Mouse (Mus musculus): ENCODE data around the gene Zmym6.
"Not testable (repeated sequence)": the region's sequence is repeated elsewhere in the genome, so short reads cannot be mapped to it uniquely, and the experiment has no call there.

Zmym6 gene

DNA sequence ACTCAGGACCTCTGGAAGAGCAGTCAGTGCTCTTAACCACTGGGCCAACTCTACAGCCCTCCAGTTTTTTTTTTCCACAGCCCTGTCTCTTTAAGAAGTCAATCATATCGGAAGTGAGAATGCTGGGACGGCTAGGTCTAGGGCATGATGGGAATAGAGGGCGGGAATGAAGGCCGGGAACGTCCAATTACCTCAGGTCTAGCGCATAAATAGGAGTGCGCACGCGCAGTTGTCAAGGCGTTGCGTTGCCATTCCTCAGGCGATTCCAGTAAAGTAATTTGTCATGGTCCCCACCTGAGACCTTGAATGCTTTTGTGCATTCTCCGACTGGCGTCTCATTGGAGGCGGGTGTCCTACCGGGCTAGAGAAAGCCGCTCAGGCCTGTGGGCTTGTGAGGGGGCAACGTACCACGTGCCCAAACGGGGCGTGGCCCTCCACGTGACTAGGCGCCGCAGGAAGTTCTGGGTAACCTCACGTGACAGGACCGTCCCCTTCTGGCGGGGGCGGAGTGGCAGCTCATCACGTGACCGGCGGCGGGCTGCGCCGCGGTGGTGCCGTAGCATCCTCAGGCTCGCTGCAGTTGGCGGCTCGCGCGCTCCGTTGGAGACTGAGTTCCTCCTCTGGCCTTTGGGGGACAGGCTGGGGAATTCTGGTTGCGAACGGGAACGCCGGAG, at the start of gene Zmym6:
Gene Zmym6, plus strand, starts transcription at position 509 of the 674 bp plus-strand sequence.
- peak; percentile 90 for DNase-seq (ENCODE audit: low spot score)

DNA sequence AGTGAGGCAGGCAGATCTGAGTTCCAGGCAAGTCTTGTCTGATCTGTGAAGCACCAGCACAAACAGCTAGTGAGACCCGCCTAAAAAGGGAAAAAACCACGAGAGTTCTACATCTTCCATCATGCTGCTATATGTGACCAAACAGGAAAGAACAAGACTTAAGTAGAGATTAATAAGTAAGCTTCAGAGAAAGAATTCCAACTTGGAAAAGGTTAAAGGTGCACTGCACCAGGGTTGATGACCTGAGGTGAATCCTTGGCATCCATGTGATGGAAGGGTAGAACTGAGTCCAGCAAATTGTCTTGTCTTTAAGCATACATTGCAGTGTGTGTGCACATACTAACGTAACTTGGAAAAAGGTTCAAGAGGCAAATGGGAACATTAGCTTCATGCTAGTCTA, 40.0 kb upstream of the Zmym6 start:
- no peak for DNase-seq (ENCODE audit: low spot score)

DNA sequence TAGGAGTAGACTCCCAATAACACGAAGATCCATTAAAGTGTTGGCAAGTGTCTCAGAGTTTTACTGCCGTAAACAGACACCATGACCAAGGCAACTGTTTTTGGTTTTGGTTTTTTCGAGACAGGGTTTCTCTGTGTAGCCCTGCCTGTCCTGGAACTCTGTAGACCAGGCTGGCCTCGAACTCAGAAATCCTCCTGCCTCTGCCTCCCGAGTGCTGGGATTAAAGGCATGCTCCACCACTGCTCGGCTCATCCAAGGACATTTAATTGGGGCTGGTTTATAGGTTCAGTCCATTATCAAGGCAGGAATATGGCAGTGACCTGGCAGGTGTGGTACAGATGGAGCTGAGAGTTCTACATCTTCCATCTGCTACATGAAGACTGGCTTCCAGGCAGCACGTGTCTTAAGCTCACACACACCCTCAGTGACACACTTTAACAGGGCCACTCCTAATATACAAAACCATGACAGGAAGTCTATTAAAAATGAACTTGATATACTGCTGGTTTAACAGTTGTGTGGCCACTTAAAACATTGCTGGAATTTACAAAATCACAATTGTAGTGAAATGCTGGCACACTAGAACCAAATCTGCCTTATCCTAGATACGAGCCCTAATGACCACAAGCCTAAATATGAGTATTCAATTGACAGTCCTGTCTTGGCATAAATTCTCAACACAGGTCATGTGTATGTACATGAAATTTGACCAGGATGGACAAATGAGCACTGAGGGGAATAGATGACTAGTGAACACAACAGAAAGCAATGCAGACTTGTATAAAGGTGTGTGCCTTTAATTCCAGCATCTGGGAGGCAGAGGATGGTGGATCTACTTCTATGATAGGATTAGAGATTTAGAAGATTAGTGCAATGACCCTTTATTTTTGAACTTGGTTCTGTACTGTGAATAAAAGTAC, 39.0 kb upstream of the Zmym6 start:
- DNase-seq (ENCODE audit: low spot score), result no peak

DNA sequence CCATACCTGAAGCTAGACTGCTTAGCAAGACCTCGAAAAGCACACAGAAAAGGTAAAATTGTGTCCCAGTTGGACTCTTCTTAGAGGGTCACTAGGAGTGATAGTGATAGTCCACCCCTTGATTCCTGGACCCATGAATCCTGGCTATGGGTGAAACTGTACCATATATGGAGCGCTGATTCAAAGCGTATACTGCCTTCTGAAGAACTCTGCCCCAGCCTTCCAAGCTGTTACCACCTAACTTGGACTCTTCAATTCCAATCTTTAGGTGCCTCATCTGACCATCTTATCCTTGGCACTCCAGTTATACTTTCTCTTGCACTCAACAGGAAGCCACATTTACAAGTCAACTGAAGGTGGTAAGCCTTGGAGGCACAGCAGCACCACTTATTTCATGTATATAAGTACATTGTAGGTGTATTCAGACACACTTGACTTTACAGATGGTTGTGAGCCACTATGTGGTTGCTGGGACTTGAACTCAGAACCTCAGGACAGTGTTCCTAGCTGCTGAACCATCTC, 38.3 kb upstream of the Zmym6 start:
- DNase-seq (ENCODE audit: low spot score), result no peak

DNA sequence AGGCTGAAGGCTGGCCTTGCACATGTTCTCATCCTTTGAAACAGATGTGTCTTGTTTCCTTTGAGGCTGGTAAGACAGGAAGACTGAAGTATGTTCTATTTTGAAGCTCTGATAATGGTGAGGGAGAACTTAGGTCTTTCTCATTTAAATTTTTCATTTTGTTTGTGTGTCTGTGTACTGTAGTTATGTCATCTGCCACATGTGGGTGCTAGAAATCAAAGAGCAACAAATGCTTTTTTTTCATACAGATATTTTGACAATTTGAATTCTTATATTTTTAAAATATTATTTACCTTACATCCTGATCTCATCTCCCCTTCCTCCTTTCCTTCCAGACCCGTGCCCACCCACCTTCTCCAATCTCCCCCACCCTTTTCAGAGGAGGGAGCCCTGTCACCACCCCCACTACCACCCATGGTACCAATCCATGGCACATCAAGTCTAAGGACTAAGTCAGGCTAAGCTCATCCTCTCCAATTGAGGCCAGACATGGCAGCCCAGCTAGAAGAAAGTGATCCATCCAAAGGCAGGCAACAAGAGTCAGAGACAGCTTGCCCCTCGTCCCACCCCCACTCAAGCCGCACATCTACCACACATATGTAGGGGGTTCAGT, 37.2 kb upstream of the Zmym6 start:
- no peak for DNase-seq (ENCODE audit: low spot score)

DNA sequence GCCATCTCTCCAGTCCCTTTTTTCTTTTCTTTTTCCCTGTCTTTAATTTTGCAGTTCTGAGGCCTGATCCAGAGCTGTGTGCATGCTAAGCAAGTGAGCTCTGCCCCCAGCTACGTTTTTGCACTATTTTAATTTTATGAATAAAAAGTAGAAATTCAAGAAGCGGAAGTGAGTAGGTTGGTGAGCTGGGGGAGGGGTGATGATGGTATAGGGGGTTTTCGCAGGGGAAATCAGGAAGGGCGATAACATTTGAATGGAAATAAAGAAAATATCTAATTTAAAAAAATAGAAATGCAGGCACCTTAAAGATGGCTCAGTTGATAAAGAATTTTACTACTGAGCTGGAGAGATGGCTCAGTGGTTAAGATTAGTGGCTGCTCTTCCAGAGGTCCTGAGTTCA, 33.6 kb upstream of the Zmym6 start:
- DNase-seq (ENCODE audit: low spot score), result no peak

DNA sequence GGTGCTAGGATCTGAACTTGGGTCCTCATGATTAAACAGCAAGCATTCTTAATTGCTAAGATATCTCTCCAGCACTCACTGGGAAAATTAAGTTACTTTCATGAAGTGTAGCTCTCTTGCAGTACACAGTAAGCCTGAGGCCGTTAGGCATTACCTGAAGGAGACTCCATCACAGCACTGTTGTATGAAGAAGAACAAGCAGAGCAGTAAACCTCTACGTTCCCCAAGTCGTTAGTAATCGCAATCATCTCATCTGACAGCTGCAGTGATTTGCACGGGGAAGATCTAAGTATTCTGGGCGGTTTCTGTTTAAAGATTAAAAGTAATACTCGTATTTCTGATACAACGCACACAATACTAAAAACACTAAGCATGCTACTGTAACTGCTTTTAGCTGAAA, 26.1 kb upstream of the Zmym6 start:
- DNase-seq (ENCODE audit: low spot score), result no peak

DNA sequence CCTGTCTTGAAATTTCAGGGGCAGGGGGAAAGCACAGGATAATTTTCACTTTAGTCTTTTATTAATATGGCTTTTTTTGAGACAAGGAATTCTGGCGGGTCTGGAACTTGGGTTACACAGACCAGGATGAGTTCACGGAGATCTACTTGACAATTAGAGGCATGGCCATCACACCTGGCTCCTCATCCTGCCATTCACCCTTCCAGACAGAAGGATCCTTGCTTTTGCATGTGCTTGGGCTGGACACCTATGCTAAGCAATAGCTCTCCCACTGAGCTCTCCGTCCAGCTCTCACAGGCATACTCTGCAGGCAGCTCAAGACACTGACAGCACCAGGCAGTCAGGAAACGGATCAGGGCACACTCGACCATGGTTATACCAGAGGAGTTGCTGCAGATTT, 24.1 kb upstream of the Zmym6 start:
- no peak for DNase-seq (ENCODE audit: low spot score)

DNA sequence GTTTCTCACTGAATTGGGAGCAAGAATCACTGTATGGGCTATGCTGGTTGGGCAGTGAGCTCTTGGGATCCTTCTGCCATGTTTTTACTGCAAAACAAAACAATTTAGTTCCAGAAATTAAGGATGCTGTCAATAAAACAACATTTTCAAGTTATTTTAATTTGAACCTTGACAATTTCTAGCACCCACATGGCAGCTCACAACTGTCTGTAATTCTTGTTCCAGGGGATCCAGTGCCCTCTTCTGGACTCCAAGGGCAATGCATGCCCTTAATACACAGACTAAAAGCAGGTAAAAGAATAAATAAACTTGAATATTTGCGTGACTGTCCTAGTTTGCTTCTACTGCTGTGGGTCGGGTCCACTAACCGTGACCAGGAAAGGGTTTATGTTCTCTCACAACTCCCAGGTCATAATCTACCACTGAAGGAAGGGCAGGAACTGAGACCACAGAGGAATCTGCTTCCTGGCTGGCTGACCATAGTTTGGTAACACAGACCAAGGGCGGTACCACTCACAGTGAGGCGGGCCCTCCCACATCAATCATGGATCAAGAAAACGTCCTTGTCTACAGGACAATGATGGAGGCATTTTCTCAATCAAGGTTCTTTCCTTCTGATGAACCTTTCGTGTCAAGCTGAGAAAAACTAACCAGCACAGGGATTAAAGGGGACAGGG, 22.5 kb upstream of the Zmym6 start:
- no peak for DNase-seq (ENCODE audit: low spot score)

DNA sequence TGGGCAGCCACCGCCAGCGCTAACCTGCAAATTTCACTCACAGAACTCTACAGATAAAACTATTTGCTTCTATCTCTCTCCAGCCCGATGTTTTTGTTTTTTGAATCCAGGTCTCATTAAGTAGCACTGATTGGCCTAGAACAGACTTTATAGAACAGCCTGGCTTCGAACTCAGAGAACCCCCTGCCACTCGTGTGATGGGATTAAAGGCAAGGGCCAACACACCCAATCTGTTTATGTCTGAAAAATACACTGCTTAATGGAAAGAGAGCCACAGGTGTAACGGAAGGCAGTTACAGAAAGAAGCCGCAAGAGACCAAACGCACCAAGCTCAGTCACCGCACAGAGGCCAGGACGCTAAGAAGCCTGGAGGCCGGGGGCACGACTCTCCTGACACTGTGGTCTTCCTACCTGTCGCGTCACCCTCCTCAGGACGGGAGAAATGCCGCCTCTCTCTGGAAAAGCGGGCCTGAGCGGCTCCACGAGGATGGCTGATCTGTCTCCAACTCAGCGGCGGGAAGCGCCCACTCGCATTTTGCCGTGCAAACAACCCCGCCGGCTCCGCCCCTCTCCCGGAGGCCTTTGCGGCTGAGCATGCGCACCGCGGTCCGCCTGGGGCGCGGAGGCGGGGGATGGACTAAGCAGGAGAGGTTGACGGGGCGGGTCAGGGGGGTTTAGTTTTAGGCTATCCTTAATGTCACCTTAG, 16.4 kb upstream of the Zmym6 start, which contains the start of gene Zmym1:
Gene Zmym1, minus strand, starts transcription at position 568 of the 706 bp plus-strand sequence.
- DNase-seq (ENCODE audit: low spot score), result peak; percentile 86

DNA sequence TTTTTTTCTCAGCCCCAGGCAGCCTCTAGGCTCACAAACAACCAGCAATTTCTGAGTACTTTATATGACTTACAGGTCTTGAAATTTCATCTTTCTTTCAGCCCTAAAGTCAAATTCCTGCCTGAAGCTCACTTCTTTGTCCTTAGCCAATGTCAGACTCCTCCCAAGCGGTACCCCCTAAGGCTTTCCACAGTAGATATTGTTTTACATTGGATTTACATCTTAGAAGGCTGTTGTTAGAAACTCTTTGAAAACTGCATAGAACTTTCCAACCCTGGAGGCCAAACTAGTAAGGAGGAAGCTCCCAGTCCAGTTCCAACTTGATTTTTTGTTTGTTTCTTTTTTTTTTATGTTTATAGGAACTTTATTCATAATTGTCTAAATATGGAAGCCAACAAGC, 13.1 kb upstream of the Zmym6 start:
- DNase-seq (ENCODE audit: low spot score), result no peak

DNA sequence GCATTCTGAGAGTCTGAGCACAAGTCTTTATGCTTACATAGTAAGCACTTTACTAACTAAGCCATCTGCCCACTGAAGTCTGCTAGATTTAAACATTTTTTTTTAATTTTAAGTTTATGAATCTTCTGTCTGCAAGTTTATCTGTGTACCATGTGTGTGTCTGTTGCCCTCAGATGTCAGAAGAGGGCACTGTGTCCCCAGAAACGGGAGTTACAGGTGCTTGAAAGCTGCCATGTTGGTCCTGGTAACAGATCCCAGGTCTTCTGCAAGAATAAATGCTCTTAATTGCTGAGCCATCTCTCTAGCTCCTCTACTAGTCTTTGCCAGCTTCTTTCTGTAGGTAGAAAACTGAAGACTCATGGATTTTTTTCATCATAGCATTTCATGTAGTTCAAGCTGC, 2.3 kb upstream of the Zmym6 start:
- no peak for DNase-seq (ENCODE audit: low spot score)

DNA sequence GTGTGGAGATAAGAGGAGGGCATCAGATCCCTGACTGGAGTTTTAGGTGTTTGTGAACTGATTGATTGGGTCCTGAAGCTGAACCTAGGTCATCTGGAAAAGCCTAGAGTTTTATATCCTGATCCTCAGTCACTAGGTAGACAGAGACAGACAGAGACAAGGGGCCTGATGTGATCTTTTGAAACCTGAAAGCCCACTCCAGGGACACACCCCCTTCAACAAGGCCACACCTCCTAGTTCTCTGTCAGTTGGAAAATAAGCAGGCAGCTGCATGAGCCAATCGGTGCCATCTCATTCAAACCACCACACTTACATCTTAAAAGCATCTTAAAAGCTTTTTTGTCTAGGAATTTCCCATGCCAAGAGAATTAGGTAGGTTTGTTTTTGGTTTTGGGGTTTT, 3.6 kb downstream of the Zmym6 start:
- no peak for DNase-seq (ENCODE audit: low spot score)

DNA sequence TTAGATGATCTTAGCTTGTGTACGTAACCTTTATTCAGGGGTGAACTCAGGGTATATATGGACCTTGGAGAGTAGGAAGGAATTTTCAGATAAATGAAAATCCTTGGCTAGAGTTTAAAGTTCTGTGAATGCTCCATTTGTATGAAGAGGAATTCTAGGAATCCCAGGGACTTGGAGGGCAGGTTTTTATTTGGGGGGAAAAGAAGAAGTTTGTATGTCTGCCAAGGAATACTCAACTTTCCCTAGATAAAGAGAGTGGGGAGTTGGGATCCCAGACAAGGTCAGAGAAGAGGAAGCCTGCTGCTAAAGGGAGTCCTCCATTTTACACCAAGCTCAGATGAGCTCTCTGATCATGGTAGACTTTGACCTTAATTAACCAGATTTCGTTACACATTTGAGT, 5.9 kb downstream of the Zmym6 start:
- no peak for DNase-seq (ENCODE audit: low spot score)

DNA sequence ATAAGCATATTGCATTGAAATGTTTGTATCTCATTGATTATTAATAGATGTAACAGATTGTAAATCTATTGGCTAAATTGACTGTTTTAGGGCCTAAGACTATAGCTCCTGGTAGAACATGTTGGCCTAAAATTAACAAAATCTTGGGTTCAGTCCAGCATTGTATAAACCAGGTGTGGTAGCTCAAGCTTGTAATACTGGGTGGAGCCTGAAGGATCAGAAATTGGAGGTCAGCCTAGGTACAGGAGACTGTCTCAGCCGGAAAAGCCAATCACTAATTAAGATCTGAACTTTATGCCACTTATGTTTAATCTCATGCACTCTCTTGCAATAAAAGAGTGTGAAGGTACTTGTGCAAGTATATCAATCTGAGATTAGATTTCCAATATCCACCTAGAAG, 8.6 kb downstream of the Zmym6 start:
- no peak for DNase-seq (ENCODE audit: low spot score)

DNA sequence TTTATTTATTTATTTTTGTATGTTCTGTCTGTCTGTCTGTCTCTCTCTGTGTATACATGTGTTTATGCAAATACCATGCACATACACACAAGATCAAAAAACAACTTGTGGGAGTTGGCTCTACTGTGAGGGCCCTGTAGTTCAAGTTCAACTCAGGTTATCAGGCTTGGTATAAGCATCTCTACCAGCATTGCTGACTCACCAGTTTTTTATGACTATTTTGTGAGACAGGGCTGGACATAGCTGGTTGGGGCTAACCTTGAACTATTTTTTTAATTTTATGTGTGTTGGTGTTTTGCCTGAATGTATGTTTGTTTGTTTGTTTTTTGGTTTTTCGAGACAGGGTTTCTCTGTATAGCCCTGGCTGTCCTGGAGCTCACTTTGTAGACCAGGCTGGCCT, 14.0 kb downstream of the Zmym6 start:
- no peak for DNase-seq (ENCODE audit: low spot score)

DNA sequence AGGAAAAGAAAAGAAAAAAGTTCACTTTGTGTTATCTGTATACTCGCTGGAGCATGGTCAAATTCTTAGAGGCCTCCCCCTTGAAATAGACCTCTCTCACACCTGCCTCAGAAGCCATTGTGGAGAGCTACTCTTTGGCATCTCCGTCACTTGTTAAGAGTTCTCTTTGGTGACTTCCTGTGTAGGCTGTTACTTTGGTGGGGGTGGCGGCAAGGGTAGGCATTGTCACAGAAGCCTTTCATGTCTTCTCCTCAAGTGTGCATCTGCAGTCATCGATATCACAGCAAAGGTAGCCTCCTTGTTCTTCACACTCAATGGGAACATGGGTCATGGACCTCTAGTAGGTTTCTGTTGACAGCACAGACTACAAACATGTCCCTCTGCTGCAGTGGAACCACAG, 17.9 kb downstream of the Zmym6 start:
- DNase-seq (ENCODE audit: low spot score), result no peak

DNA sequence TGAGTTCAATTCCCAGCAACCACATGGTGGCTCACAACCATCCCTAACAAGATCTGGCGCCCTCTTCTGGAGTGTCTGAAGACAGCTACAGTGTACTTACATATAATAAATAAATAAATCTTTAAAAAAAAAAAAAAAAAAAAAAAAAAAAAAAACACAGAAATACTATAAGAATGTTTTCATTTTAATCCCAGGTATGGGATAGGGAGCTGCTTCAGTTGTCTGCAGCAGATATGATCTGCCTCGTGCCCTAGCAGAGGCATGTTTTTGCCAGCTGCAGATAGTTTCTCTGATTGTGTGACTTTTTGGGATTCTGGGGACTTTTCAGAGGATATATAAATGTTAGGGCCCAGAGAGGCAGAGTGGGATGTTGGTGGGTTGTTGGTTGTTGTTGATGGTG, 22.4 kb downstream of the Zmym6 start:
- DNase-seq (ENCODE audit: low spot score), result not testable (repeated sequence)

DNA sequence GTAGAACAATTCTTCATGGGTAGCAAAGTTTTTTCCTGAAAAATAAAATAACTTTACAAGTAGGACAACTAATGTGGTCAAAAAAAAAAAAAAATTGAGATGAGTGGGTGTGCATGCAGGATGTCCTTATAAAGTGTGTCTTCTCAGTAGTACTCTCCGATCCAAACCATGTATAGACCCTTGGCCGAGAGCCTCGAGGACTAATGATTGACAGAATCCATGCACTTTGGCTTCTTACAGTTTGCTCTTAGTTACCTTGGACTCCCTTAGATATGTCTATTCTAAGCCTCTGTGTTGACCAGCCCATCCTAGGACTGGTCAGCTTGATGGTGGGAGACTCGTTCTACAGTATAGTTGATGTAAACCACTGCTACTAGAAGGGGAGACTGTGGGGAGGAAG, 30.4 kb downstream of the Zmym6 start:
- DNase-seq (ENCODE audit: low spot score), result no peak

DNA sequence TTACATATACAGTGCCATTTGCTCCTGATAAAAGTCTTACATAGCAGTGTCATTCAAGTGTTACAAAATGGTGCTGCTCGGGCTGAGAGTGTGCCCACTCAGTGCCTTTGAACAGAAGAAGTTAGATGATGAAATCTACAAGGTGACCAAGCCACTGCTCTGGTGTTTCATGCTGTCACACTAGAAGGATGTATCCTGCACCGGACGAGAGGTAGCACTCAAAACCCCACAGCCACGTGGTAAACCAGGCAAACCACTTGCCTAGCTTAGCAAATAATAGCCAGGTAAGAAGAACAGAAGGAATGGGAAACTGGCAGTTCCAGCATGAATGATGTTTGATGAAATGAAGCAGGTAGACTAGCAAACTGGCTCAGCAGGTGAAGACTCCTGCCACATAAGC, 33.4 kb downstream of the Zmym6 start:
- no peak for DNase-seq (ENCODE audit: low spot score)

DNA sequence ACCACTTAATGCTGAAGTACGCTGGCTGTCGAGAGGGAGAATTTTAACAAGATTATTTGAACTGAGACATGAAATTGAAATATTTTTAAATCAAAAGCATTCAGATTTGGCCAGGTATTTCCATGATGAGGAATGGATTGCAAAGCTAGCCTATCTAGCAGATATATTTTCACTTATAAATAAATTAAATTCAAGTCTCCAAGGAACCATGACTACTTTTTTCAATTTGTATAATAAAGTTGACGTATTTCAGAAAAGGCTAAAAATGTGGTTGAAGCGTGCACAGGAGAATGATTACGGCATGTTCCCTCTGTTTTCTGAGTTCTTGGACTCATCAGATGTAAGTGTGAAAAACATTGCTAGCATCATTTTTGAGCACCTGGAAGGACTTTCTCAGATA, 46.2 kb downstream of the Zmym6 start, which contains the start of gene Tmem35b:
Gene Tmem35b, plus strand, starts transcription at position 301 of the 400 bp plus-strand sequence.
- no peak for DNase-seq (ENCODE audit: low spot score)

Data from ovary, postnatal 14 days (tissue).